Mouse (Mus musculus) heart, postnatal 14 days (tissue): ENCODE data around the gene Edn2. TPM values are rescaled to one million over a fixed set of nuclear protein-coding genes. Genes with fewer than 3 reads are reported as not detected.
A peak's percentile ranks its signal among the peaks of the same experiment; 100 is the strongest.

ENCODE experiments used
- DNase-seq, 2 experiments: peaks; one replicate each; pipeline ENCODE4 v3.0.0; 2021 to 2022
- intact Hi-C: fragments of 180-260 bp; cut with DNase I; formaldehyde crosslinking; loops from one replicate; pipeline ENCODE4 v1.15.1; 2025
- total RNA-seq, 2 experiments: library from RNA; stranded (reverse); gene quantifications; 2 replicates each; pipeline ENCODE4 v1.2.3; 2021

Edn2 gene
- total RNA-seq, 2 experiments from 2014 or later = not detected

GRCm38 (mm10) chr4:120151906-120152305 is 9.1 kb upstream of the Edn2 start:
- DNase-seq = no peak

GRCm38 (mm10) chr4:120152648-120153047 is 8.4 kb upstream of the Edn2 start:
- no peak for DNase-seq
- intact Hi-C loops = no loop called here

More at GRCm38 (mm10) chr4:120151906-120152305, 9.1 kb upstream of the Edn2 start:
- intact Hi-C loops = no loop called here

GRCm38 (mm10) chr4:120153736-120154135 is 7.3 kb upstream of the Edn2 start:
- DNase-seq = no peak
- intact Hi-C loops = no loop called here

- DNase-seq = peak; percentile 20 to 34
- intact Hi-C loops = no loop called here
Observed at GRCm38 (mm10) chr4:120158714-120159310, 2.2 kb upstream of the Edn2 start.

- DNase-seq = no peak
- intact Hi-C loops = no loop called here
Observed at GRCm38 (mm10) chr4:120162586-120162985, 1.6 kb downstream of the Edn2 start.

GRCm38 (mm10) chr4:120163242-120163641 is 2.2 kb downstream of the Edn2 start:
- intact Hi-C loops = no loop called here
- DNase-seq = peak; percentile 61 to 64

GRCm38 (mm10) chr4:120164316-120164715 is 3.3 kb downstream of the Edn2 start:
- no peak for DNase-seq
- intact Hi-C loops = no loop called here

GRCm38 (mm10) chr4:120167778-120168177 is 6.8 kb downstream of the Edn2 start:
- DNase-seq = no peak
- intact Hi-C loops = no loop called here

GRCm38 (mm10) chr4:120168346-120168745 is 7.3 kb downstream of the Edn2 start:
- intact Hi-C loops = no loop called here
- no peak for DNase-seq

- intact Hi-C loops = no loop called here
- no peak for DNase-seq
Observed at GRCm38 (mm10) chr4:120170387-120170936, 9.5 kb downstream of the Edn2 start.

- peak in 1 of 2 experiments; percentile 56 for DNase-seq
- intact Hi-C loops = no loop called here
Observed at GRCm38 (mm10) chr4:120172050-120172684, 11.2 kb downstream of the Edn2 start.

GRCm38 (mm10) chr4:120179123-120179522 is 18.1 kb downstream of the Edn2 start:
- intact Hi-C loops = no loop called here
- DNase-seq = no peak

GRCm38 (mm10) chr4:120180535-120180934 is 19.5 kb downstream of the Edn2 start:
- no peak for DNase-seq
- intact Hi-C loops = no loop called here

- intact Hi-C loops = no loop called here
- no peak for DNase-seq
Observed at GRCm38 (mm10) chr4:120184374-120184991, 23.5 kb downstream of the Edn2 start.

GRCm38 (mm10) chr4:120186441-120186840 is 25.4 kb downstream of the Edn2 start:
- intact Hi-C loops = loop anchor here (2.0 kb wide), 1 partner anchor 66 kb away; no protein-coding TSS in a partner anchor
- DNase-seq = no peak

- peak in 1 of 2 experiments; percentile 35 for DNase-seq
- intact Hi-C loops = loop anchor here (2.0 kb wide), 1 partner anchor 66 kb away; no protein-coding TSS in a partner anchor
Observed at GRCm38 (mm10) chr4:120186934-120187333, 25.9 kb downstream of the Edn2 start.

GRCm38 (mm10) chr4:120188204-120188603 is 27.2 kb downstream of the Edn2 start:
- intact Hi-C loops = no loop called here

GRCm38 (mm10) chr4:120188651-120189161 is 27.7 kb downstream of the Edn2 start:
- intact Hi-C loops = no loop called here
- DNase-seq = no peak

More at GRCm38 (mm10) chr4:120188204-120188603, 27.2 kb downstream of the Edn2 start:
- no peak for DNase-seq

- DNase-seq = no peak
- intact Hi-C loops = no loop called here
Observed at GRCm38 (mm10) chr4:120189941-120190340, 28.9 kb downstream of the Edn2 start.

GRCm38 (mm10) chr4:120191987-120192386 is 31.0 kb downstream of the Edn2 start:
- intact Hi-C loops = no loop called here
- DNase-seq = no peak

GRCm38 (mm10) chr4:120194026-120194425 is 33.0 kb downstream of the Edn2 start:
- DNase-seq = no peak
- intact Hi-C loops = no loop called here
